Mouse (Mus musculus): ENCODE measurements around the gene Nop56.

Gene Nop56

DNA sequence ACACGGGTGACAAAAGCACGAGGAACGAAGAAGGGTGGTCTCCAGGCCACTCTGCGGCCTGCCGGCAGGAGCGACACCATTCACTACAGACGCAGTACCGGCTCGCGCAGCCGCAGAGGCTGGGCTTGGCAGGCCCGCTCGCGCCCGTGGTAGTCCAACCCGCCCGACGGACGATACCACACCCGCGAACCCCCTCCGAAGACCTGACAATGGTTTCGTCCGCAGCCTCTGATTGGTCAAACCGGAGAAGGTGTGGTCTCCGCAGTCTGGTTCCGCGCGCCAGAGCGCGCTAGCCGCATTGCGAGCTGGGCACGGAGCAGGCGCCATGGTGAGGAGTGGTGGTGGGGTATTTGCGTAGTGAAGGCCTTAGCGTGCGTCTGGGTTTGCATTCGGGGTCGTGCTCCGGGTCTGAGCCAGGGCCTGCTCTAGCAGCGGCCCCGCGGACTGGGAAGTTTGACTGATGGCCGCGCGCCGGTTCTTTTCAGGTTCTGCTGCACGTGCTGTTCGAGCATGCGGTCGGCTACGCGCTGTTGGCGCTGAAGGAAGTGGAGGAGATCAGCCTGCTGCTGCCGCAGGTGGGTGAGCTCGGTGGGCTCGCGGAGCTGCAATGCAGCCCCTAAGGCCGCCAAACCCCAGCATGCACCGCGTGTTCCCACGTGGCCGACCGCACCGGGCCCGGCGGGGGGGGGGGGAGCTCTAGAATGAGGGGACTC is at the start of gene Nop56:
Nop56 (plus strand) TSS at position 282 of the 713 bp plus-strand sequence.
- peak; percentile 99 for DNase-seq (ENCODE audit: low spot score)

DNA sequence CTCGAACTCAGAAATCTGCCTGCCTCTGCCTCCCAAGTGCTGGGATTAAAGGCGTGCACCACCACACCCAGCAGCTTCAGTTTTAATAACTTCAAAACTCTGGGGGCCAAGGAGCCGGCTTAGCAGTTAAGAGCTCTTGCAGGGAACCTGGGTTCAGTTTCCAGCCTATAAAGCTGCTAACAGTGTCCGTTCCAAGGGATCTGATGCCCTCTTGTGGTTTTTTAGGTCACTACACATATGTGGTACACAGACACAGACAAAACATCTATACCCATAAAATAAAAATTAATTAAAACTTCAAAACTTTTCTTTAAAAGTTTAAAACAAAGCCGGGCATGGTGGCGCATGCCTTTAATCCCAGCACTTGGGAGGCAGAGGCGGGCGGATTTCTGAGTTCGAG is 27.3 kb upstream of the Nop56 start:
- DNase-seq (ENCODE audit: low spot score), result peak; percentile 6

DNA sequence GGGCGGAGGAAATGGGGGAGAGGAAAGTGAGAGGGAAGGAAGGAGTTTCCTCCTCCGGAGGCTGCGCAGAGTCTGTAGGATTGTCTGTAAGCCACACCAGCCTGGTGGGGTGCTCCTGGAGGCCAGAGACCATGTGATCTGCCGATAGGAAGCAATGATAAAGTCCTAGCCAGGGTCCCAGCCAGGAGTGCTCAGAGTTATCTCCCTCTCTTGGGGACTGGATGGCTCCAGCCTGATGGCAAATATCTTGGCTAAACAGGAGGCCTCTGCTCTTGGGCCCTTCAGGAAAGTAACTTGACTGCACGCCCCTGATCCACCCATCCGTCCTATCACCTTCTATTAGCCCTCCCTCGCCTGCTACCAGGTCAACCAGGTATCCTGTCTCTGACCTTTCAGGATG is 26.0 kb upstream of the Nop56 start:
- DNase-seq (ENCODE audit: low spot score), result no peak

DNA sequence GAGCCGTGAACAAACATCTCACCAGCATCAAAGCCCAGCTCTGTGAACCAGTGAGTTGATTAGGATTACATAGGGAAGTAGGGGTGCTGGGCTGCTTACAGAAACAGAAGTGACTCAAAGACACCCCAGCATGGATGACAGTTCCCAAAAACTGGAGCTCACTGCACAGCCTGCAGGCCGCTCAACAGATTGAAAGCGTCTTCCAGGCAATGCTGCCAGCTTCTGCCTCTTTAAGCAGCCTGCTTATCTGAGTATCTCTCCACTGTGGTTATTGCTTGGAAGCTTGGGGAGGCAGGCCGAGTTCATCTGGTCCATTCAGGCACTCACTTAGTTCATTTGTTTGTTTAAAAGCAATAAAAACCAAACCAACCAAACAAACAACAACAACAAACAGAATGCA is 17.5 kb upstream of the Nop56 start:
- no peak for DNase-seq (ENCODE audit: low spot score)

DNA sequence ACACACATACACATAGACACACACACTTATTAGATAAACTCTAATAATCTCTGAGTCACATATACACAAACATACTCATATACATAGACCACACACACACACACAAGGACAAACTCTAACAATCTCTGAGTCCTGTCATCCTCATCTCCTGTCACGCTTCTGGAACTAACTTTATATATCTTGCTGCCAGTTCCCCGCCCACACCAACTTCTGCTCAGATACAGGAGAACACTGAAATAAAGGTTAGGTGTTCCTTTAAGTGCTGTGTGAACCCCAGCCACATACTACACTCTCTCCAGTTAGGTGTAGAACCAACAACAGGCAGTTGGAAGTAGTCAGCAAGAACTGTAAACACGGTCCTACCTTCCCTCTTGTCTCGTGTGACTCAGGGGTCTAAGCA is 13.4 kb upstream of the Nop56 start:
- DNase-seq (ENCODE audit: low spot score), result no peak

DNA sequence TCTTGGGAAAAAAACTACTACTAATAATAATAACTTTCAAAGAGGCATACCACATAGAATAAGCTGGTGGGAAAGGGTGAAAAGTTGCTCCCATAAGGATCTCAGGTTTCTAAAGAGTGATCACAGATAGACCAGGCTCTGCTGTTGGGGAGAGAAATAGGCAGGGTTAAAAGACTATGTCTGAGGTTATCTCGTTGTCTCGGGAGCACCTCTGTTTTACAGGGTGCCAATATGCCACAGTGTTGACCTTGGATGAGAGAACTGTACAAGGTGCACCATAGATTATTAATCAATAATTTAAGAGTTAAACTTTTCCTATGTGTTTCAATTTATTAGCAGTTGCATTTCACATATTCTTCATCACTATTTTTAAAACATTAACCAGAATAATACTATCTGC is 12.3 kb upstream of the Nop56 start:
- no peak for DNase-seq (ENCODE audit: low spot score)

DNA sequence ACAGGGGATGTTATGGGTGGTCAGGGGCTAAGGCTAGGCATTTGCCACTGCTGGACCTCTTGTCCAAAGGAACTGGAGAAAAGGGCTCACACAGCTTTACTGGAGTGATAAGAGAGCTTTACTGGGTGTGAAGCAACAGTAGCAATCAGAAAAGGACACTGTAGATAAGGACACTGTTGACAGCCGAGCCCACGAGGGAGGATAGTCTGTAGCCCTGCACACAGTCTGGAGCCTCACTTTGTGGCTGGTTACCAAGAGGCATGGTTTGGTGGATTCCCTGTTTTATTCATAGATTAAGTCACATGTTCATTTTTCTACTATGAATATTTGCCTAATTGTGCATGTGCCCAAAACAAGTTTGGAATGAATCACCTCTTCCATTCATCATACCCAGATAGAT is 11.8 kb upstream of the Nop56 start:
- no peak for DNase-seq (ENCODE audit: low spot score)

DNA sequence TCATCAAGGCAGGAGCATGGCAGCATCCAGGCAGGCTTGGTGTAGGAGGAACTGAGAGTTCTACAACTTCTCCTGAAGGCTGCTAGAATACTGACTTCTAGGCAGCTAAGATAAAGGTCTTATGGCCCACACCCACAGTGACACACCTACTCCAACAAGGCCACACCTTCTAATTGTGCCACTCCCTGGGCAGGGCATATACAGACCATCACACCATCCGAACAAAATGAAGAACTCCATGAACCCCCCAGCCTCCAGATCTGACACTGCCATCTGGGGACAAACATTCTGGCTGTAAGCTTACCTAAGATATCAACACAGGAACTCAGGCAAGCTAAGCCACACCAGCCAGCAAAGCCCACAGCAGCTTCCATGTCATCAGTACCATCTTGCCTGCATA is 8.7 kb upstream of the Nop56 start:
- no peak for DNase-seq (ENCODE audit: low spot score)

DNA sequence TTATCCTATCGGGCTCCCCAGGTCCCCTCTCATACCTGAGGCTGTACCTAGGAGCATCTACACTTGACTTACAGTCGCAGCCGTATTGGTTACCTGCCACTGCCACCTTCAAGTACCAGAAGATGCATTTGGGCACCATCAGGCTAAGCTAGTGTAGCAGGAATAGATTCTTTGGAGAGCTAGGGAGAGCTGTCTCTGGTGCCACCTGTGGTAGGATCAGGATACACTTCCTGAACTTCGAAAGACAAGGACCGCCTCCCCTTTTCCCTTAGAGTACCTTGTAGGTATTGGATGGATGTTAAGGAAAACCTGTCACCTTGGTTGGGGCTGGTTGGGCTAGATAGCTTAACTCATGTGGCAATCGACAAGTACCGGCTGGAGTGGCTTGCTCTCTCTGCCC is 6.2 kb upstream of the Nop56 start:
- no peak for DNase-seq (ENCODE audit: low spot score)

DNA sequence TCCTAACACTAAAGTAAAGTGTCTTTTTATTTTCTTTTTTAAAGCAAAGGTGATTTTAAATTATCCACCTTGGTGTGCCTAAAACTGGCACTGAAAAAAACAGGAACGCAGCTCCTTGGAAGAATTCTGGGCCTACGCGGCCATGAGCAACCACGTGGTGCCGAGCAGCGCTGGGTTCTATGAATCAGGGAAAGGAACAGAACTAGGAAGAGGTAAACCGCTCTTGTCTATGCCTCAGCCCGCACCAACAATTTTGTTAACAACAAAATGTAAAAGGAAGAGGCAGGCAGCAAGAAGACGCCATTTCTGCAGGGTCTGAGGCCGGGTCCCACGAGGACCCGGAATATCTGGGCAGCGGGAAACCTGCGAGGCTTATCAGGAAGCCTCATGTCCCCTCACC is 498 bp upstream of the Nop56 start:
- DNase-seq (ENCODE audit: low spot score), result no peak

DNA sequence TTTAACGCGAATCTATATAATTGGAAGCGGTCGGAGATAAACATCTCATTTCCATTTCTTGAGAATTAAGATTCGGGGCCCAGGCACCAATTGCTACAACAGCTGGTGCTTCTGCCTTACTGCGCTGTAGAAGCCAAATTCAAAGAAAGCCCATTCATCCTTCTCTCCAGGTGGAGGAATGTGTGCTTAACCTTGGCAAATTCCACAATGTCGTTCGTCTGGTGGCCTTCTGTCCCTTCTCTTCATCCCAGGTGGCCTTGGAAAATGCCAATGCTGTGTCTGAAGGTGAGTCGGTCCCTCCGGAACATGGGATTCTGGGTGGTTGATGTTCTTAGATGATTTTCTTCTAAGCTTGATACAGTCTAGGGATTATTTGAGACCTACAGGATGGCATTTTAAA is 632 bp downstream of the Nop56 start:
- no peak for DNase-seq (ENCODE audit: low spot score)

DNA sequence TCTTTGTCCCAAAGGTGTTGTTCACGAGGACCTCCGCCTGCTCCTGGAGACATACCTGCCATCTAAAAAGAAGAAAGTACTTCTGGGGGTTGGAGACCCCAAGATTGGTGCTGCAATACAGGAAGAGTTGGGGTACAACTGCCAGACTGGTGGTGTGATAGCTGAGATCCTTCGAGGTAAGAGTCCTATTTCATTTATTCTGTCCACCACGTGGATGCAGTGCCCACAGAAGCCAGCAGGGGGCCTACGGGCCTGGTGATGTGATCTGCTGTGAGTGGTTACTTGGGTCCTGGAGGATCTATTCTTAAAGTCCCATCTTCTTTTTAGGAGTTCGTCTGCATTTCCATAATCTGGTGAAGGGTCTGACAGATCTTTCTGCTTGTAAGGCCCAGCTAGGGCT is 1.4 kb downstream of the Nop56 start:
- peak; percentile 60 for DNase-seq (ENCODE audit: low spot score)

DNA sequence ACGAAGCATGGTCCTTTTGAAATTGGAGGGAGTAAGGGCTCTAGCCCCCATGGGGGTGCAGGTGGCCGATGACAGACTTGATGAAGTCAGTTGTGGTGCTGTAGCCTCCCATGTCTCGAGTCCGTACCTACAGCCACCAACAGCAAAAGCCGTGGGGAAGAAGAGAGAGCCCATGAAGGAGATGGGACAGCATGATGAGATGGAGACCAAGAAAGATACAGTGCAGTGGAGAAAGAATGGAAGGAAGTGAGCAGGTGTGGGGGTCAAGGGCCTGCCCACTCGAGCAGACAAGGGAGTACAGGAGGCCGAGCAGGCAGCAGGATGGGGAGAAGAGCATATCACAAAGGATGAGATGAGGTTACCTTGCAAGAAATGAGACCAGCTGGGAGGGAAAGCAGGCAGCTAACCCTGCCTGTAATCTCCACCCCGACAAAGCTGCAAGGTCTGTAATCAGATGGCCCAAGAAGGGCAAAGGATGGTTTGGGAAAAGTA is 5.4 kb downstream of the Nop56 start:
- DNase-seq (ENCODE audit: low spot score), result no peak

DNA sequence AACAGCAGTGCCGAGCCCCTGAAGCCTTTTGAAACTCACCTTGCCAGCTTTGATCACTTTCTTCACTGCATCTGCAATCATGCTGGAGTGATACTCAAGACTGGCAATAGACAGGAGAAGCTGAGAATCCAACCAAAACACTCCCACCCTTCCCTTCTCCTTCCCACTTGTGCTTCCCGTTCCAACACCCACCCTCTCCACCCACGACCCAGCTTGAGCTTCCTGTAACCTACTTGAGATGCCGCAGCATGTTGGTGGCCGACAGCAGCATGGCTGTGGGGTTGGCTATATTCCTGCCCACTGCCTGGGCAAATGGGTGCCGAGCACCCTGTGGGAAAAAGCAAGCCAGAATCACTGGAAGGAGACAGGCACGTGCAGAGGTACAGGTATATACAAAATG is 6.0 kb downstream of the Nop56 start:
- DNase-seq (ENCODE audit: low spot score), result no peak

DNA sequence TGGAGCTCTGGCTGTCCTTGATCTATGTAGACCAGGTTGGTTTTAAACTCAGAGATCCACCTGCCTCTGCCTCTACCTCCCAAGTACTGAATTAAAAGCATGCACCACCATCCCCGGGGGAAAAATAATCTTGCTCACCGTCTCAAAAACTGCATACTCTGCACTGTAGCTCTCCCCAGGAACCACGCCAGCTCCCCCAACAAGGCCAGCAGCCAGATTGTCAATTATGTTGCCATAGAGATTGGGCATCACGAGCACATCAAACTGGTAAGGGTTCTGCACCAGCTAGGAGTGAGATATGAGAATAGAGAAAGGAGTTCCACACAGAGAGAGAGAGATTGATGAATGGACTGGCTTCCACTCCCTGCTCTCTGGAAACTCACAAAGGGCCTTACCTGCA is 6.6 kb downstream of the Nop56 start:
- DNase-seq (ENCODE audit: low spot score), result no peak

DNA sequence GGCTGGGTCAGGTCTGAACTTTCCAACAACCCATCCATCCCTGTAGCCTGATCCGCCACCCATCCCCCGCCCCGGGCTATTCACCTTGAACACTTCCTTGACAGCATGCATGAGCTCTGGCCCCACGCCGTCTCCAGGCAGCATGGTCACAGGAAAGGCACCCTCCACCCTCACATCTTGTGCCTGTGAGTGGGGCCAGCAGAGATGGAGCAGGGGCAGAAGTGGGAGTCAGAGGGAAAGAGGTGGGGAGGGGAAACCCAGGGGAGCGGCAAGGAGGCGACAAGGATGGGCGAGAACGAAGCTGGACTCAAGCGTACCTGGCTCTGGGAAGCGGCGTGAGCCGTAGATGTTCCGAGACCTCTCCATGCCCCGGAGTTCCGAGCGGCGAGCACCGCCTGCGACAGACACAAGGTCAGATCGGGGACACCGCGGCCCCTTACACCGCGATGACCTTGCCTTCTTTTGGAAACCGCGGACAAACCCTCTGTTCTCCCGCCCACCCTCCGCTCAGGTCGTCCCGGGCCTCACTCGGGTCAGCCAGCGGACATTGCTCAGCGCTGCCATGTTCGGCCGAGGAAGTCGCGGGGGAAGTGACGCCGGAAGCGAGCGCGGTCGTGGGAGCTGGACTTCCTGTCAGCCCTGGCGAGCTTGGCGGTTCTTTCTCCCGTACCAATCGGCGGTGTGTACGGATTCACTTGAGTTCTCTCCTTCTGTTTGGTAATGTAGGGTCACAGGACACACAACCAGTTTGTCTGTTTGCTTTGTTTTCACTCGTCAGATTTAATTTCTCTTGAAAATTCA is 9.8 kb downstream of the Nop56 start, which contains the start of gene Idh3b:
Idh3b (minus strand) TSS at position 694 of the 801 bp plus-strand sequence.
- DNase-seq (ENCODE audit: low spot score), result peak; percentile 72

DNA sequence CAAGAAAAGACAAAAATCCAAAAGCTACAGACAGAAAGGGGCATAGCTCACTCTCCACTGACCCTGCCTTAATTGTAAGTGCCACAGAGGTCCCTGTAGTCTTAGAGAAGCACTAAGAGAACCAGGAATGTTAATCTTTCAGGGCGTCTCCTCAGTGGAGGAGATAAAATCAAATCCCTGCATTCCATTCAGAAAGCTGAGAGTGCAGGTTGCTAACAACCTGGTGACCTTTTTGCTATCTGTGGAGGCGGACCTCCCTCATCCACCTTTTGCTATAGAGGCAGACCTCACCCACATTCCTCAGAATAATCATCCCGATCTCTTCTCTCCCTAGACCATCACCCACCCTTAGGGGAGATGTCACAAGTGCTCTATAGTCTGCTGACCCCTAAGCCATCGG is 14.9 kb downstream of the Nop56 start:
- DNase-seq (ENCODE audit: low spot score), result no peak

DNA sequence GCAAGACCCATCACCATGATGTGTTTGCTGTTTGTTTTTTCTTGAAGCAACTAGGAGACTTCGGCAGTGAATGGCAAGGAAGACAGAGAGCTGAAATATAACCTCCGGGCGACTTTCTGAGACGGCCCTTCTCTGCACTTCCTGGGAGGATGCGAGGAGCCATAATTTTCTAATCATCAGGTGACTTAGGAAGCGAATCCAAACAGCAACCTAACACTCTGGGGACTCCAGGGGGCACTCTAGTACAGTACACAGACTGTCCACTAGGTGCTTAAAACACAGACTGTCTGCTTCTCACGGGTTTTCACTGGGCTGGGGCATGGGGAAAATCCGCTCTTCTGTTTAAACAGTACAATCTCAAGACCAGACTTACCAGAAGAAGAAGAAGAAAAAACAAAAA is 17.2 kb downstream of the Nop56 start:
- peak; percentile 59 for DNase-seq (ENCODE audit: low spot score)

DNA sequence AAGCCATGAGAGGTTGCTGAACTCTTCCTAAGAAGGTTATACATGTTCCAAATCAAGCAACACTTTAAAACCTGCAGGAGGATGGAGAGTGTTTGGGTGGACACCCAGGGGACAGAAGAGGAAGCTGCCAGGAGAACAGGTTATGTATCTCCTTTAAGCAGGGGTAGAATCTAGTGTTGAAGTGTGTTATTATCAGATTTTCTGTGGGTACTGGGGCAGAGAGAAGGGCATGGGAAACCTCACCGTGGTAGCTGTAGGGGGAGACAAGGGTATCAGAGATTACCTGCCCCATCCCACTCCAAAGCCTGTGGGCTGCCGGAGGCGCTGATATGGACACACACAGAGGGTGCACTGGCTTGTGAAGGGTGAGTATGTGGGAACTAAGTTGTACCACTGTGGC is 18.8 kb downstream of the Nop56 start:
- DNase-seq (ENCODE audit: low spot score), result no peak

DNA sequence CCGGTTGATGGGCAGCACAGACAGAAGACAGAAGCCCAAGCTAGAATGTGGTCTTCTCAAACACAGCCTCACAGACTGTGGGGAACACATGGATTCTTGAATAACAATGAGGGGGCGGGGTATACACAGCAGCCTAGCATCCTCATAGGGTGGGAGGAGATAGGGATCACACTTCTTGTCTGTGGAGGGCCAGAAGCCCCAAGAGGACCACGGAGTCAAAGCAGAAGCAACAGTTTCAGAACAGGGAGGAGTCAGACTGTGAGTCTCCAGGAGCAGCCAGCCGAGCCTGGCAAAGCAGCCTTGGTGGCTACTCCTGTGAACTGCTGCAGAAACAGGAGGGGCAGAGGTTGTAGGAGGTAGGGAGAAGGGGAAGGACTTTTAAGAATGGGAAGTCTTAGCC is 19.3 kb downstream of the Nop56 start:
- no peak for DNase-seq (ENCODE audit: low spot score)

DNA sequence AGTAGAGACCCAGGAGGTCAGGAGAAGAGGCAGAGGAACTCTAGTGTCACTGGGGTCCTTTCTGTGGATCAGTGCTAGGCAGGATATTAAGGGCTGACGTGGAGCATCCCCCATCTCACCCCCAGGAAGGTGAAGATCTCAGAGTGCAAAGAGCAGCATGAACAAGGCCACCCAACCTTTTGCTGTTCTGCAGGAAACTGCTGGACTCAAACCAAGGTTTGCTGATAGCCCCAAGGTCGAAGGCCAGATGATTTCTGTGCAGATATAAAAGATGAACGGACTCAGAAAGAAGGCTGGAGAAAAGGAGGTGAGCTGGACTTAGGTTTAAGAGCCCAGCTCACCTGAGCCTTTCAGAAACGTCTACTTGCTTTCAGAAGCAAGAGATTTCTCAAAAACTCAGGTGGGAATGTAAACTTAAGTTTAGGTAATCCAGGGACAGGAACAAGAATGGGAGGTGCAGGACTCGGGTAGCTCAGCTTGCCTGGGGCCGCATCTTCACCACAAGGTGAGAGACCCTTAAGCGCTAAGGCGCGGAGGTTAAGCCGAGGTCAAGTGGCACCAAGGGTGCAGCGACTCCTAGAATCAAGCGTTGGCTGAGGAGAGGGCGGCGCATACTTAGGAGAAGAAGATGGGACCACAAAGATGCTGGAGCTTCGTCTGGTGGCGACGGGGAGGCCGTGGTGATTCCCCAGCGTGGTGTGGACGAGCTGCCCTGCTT is 20.1 kb downstream of the Nop56 start:
- no peak for DNase-seq (ENCODE audit: low spot score)

DNA sequence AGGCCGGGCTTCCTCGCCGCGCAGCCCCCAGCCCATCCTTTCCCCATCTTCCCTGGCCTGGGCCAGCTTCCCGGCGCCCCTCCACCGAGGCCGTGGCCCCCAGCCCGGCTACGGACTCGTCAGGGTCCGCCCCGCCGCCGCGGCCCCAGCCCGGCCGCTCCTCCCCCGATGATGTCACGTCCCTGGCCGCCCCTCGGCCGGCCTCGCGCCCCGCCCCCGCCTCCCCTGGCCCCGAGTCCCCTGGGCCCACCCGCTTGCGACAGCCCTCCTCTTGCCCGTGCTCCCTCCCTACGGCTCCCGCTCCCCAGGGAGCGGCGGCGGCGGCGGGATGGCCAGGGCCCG is 20.7 kb downstream of the Nop56 start, which contains the start of gene Ebf4:
Ebf4 (plus strand) TSS at position 234 of the 342 bp plus-strand sequence.
- no peak for DNase-seq (ENCODE audit: low spot score)
